Mouse (Mus musculus) olfactory bulb, adult 2 months (tissue): ENCODE data around the gene Smc4.

Source experiments
- CTCF ChIP-seq: fragments of 200-500 bp; IDR thresholded peaks from 2 replicates; pipeline ENCODE4 v1.5.1; 2012; ENCODE audit warnings: low read depth, mild to moderate bottlenecking, low read length, moderate library complexity; ENCODE audit not compliant: insufficient read depth
- POLR2A ChIP-seq: fragments of 200-500 bp; IDR thresholded peaks from 2 replicates; pipeline ENCODE4 v1.6.1; 2012; ENCODE audit warnings: mild to moderate bottlenecking, low read depth, low read length, moderate library complexity; ENCODE audit not compliant: insufficient read depth

DNA sequence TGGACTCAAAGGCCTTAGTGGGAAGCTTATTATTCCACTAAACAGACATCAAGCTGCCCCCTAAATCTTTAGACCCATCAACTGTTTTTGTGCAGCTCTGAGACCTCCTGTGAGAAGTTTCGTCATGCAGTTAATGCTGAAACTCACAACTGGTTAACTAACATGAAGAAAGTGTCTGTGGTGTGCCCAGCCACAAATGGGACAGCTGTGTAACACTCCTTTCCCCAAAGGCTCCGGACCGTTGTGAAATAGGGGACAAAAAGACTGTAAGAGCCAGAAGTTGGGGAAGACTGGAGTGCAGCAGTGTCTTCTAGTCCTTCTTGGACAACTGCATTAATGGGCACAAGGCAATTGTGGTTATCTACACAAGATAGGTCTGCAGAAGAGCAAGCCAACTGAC is 47.1 kb upstream of the Smc4 start:
- no peak for TF ChIP-seq CTCF
- TF ChIP-seq POLR2A = no peak
